In genomic region chr17:84611500-84611899, GRCm38 (mm10) we compare ENCODE assay signal across 15 mouse cellular contexts. TPM values are rescaled to one million over a fixed set of nuclear protein-coding genes. Genes with fewer than 3 reads are reported as not detected.
DNase-seq lines count a peak whose midpoint lies in the region; ATAC-seq and TF ChIP-seq lines count a peak whose summit lies in the region.
"Had no signal": no experiment of that assay in that cellular context is flagged by ENCODE, and none has a peak within 500 bp of the region (broad histone marks: within the 10 kb centered on the region; RNA-seq: fewer than 3 reads in every experiment).

No protein-coding gene starts in this region.

- H3K4me2 ChIP-seq in intestine, embryonic 14.5 days (ENCODE audit: low read length): no peak overlapping the region
- no peak overlapping the region for H3K4me2 ChIP-seq in intestine, postnatal 0 days (replicated peaks; ENCODE audit: low read depth)

- no peaks in the 10 kb centered on the region for H3K4me1 ChIP-seq in intestine, embryonic 14.5 days (replicated peaks; ENCODE audit: control insufficient read depth, insufficient read depth, low read length)
- no peaks in the 10 kb centered on the region for H3K4me1 ChIP-seq in intestine, postnatal 0 days (replicated peaks; ENCODE audit: control insufficient read depth, insufficient read depth, low read length)
- H3K4me1 ChIP-seq: forebrain, embryonic 10.5 days had no signal

- no peaks in the 10 kb centered on the region for H3K9me3 ChIP-seq in intestine, embryonic 14.5 days (ENCODE audit: control insufficient read depth, low read length)
- no peaks in the 10 kb centered on the region for H3K9me3 ChIP-seq in intestine, postnatal 0 days (ENCODE audit: control insufficient read depth)

- no peak overlapping the region for H3K4me3 ChIP-seq in intestine, embryonic 14.5 days (ENCODE audit: low read depth, low read length)
- H3K4me3 ChIP-seq in intestine, postnatal 0 days (ENCODE audit: low read depth, low read length): no peak overlapping the region
- H3K4me3 ChIP-seq: forebrain, embryonic 10.5 days had no signal

- DNase-seq in intestine, embryonic 14.5 days (ENCODE audit: low spot score): peak; percentile 40
- peak; percentile 64 for DNase-seq in NIH3T3 (ENCODE audit: low read depth)
- DNase-seq in gastrocnemius, adult 18-20 months (ENCODE audit: low spot score): peak; percentile 66
- peak; percentile 62 for DNase-seq in kidney, postnatal 14 days
- no peak for DNase-seq in retina, postnatal 1 day
- DNase-seq in lung, adult 18-20 months: no peak
- DNase-seq in urinary bladder, adult 18-20 months (ENCODE audit: low spot score in 2 of 2): no peak
- DNase-seq: cerebellum, adult 8-10 months; embryo, embryonic 11 days; midbrain, embryonic 14.5 days; thymus, postnatal 25 days had no signal

- H3K27ac ChIP-seq in intestine, embryonic 14.5 days (ENCODE audit: low read depth): no peak overlapping the region
- no peak overlapping the region for H3K27ac ChIP-seq in intestine, postnatal 0 days (ENCODE audit: low read depth, low read length)
- H3K27ac ChIP-seq: forebrain, embryonic 10.5 days; macrophage had no signal

- no peak for TF ChIP-seq CTCF in intestine, postnatal 0 days (IDR thresholded peaks at IDR 0.05; ENCODE audit: low read depth)

- 85% methylated on average over 9 of the region's 9 CpGs for WGBS in intestine, embryonic 14.5 days
- WGBS in intestine, postnatal 0 days: 75% methylated on average over 9 of the region's 9 CpGs

- no peak overlapping the region for H3K9ac ChIP-seq in intestine, embryonic 14.5 days (ENCODE audit: low read length)
- no peak overlapping the region for H3K9ac ChIP-seq in intestine, postnatal 0 days (ENCODE audit: low read depth, low read length)

- ATAC-seq in intestine, embryonic 14.5 days (replicated peaks; ENCODE audit: low FRiP score, low TSS enrichment, low read depth): no peak
- ATAC-seq in intestine, postnatal 0 days: no peak
- ATAC-seq: CD4-positive, CD25-positive, alpha-beta regulatory T cell, adult 4 months had no signal

- no peaks in the 10 kb centered on the region for H3K27me3 ChIP-seq in intestine, embryonic 14.5 days (replicated peaks; ENCODE audit: control insufficient read depth, insufficient read depth, low read length)
- H3K27me3 ChIP-seq in intestine, postnatal 0 days (replicated peaks; ENCODE audit: control insufficient read depth, insufficient read depth, low read length): no peaks in the 10 kb centered on the region

- peaks cover 52% of the 10 kb centered on the region for H3K36me3 ChIP-seq in intestine, embryonic 14.5 days (ENCODE audit: control insufficient read depth, insufficient read depth, low read length)
- H3K36me3 ChIP-seq in intestine, postnatal 0 days (ENCODE audit: control insufficient read depth, insufficient read depth): 0 out of 2 replicates have a peak, but pooled peaks cover 7% of the 10 kb centered on the region

RNA-seq across cellular contexts. Expression of gene Dync2li1, which starts 14.8 kb away (rescaled TPM):
- 29.6 and 31.1 TPM in 2 replicates for polyA plus RNA-seq in intestine, embryonic 14.5 days (2014; fragmentation: Nextera tagmentation; extraction: Ambion mirVana)
- 10.1 and 11.4 TPM in 2 replicates for polyA plus RNA-seq in intestine, postnatal 0 days (2015; fragmentation: Nextera tagmentation; extraction: Ambion mirVana)
- 1 to 10 TPM; 2.5 to 3.6 TPM for total RNA-seq in gastrocnemius, adult 18-20 months (2021)

Comparison
In these comparisons a context has a peak if more than half of its experiments do, and no peak if none do; other contexts are left out.
1. DNase-seq: peak in intestine, embryonic 14.5 days (single experiment), NIH3T3 (single experiment), gastrocnemius, adult 18-20 months (single experiment) and kidney, postnatal 14 days (single experiment); none in retina, postnatal 1 day (single experiment), lung, adult 18-20 months (0 of 2) and urinary bladder, adult 18-20 months (0 of 2).